Mouse (Mus musculus) myocyte (in vitro differentiated cells): ENCODE data around the gene Syk.

Source experiments
- POLR2A ChIP-seq: IDR thresholded peaks from one replicate; pipeline ENCODE4 v1.6.1; 2011; ENCODE audit warnings: low read depth, mild to moderate bottlenecking, control low read depth, moderate library complexity; ENCODE audit not compliant: insufficient read length
- TCF12 ChIP-seq: IDR thresholded peaks from one replicate; pipeline ENCODE4 v1.6.1; 2011; ENCODE audit warnings: mild to moderate bottlenecking, control low read depth; ENCODE audit not compliant: poor library complexity, insufficient read depth, severe bottlenecking

DNA sequence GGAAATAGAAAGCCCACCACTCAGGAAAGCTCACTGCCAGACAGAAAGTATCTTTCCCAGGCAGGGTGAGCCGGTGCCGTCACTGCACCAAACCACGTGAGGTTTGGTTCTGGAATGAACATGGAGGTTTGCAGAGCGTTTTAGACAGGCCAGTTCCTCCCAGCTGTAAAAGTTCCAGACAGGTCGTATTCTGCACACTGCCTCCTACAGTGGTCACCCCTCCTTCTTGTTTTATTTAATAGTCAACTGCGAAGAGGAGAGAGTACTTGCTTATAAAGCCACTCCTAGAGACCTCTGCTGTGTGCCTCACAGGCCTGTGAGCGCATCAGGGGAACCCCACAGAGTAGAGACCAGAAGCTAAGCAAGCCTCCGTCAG is 69.3 kb downstream of the Syk start:
- TF ChIP-seq TCF12 (no peak), POLR2A (no peak)
